Mouse (Mus musculus): Measurements from ENCODE around the gene Gm32717. TPM values are rescaled to one million over a fixed set of nuclear protein-coding genes. Genes with fewer than 3 reads are reported as not detected.
"Not testable (repeated sequence)": the region's sequence is repeated elsewhere in the genome, so short reads cannot be mapped to it uniquely, and the experiment has no call there.

Gene Gm32717
- 0.10 TPM in 1 of 2 replicates, not detected in the other for polyA plus RNA-seq (2016; fragmentation: Nextera tagmentation; extraction: Ambion mirVana)

DNA sequence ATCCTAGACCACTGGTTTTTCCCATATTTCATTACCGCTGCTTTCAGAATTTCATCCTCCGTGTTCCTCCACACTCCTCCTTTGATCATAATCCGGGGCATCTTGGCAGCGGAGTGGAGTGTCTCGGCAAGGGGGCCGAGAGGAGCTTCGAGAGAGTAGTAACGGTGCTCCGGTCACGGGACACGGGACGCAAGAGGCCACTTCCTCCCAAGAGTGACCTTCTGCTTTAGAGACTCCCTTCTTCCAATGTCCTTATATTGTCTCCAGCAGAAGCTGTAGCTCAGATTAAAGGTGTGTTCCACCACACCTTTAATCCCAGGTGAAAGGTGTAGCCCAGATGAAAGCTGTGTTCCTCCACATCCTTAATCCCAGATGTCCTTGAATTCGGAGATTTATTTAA lies at the start of gene Gm32717:
Gm32717 (minus strand) TSS at position 101 of the 400 bp plus-strand sequence.
- WGBS: no CpG with 5 or more reads among the region's 13 CpGs
- not testable (repeated sequence) for DNase-seq (ENCODE audit: low spot score); H3K4me3 ChIP-seq; H3K27ac ChIP-seq; H3K36me3 ChIP-seq; H3K27me3 ChIP-seq (ENCODE audit: low read depth, poor library complexity, severe bottlenecking); H3K9me3 ChIP-seq (replicated peaks); H3K4me1 ChIP-seq

DNA sequence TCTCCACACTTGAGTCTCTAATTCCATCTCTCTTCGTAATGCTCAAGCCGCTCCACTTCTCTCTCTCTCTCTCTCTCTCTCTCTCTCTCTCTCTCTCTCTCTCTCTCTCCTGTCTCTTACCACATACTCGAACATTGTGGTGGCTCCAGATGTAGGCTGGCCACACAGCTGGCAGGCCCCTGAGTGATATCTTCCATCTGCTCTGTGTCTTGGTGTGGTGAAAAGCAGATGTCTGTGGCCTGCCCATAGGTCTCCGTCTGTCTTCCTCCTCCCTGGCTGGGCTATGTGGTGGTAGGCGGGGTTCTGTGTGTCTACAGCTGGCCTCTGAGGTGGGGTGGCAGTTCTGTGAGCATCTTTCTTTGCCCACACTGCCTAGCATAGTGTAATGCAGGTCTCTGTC lies 42.4 kb upstream of the Gm32717 start:
- not testable (repeated sequence) for H3K27me3 ChIP-seq (ENCODE audit: low read depth, poor library complexity, severe bottlenecking); H3K36me3 ChIP-seq; H3K4me3 ChIP-seq; H3K27ac ChIP-seq; H3K9me3 ChIP-seq (replicated peaks); H3K4me1 ChIP-seq; DNase-seq (ENCODE audit: low spot score)
- WGBS: 76% methylated on average over 3 of the region's 5 CpGs

DNA sequence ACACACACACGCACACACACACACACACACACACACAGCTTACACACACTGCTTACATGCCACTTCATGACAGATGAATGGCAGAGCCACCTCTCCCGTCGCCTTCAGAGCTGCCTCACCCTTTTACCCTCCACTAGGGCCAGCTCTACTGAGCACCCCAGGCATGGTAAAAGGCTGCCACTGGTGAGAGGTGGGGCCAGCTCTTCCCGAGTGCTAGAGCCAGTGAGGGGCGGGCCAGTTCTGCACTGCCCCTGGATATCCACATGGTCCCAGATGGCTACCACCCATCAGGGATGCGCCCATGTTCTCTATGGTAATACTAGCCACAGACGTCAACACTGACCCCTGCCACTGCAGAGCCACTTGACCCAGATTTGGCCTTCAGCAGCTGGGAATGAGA lies 42.0 kb upstream of the Gm32717 start:
- WGBS: 85% methylated on average over 7 of the region's 7 CpGs
- not testable (repeated sequence) for H3K27me3 ChIP-seq (ENCODE audit: low read depth, poor library complexity, severe bottlenecking); H3K4me3 ChIP-seq; H3K9me3 ChIP-seq (replicated peaks); H3K27ac ChIP-seq; DNase-seq (ENCODE audit: low spot score); H3K36me3 ChIP-seq; H3K4me1 ChIP-seq

DNA sequence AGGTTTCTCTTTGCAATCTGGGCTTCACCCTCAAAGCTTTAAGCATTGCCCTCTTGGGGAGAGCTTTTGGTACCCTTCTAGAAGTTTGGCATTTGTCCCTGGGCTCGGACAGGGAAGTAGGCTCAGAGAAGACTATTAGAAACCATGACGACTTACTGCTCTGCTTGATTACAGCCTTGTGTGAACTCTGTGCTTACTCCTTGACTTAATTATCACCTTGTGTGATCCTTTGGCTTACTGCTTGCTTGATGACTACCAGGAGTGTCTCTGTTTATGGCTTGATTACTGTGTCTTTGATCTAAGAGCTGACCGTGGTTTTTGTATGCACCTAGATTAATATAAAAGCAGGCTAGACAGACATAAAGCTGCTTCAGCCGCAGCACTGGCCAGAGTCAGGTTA lies 37.5 kb upstream of the Gm32717 start:
- not testable (repeated sequence) for H3K9me3 ChIP-seq (replicated peaks); DNase-seq (ENCODE audit: low spot score); H3K27me3 ChIP-seq (ENCODE audit: low read depth, poor library complexity, severe bottlenecking); H3K4me3 ChIP-seq; H3K27ac ChIP-seq; H3K4me1 ChIP-seq; H3K36me3 ChIP-seq
- no CpG with 5 or more reads among the region's 4 CpGs for WGBS

DNA sequence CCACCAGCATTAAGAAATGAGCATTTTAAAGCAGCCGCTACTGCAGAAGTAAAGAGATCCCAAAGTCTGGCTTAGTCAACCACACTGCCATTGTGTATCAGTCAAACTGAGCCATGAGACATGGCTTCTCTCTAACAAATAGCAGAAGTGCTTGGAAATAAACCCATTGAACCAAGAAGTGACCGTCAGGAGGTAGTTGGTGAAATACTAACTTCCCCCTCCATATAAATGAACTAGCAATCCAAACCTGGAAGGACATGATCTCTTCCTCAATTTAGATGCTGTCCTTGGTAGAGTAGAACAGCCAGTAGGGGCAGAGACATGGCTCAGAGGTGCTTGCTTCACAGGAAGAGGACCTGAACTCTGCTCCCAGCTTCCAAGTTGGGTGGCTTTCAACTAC lies 30.8 kb upstream of the Gm32717 start:
- not testable (repeated sequence) for DNase-seq (ENCODE audit: low spot score); H3K27me3 ChIP-seq (ENCODE audit: low read depth, poor library complexity, severe bottlenecking); H3K27ac ChIP-seq; H3K36me3 ChIP-seq; H3K9me3 ChIP-seq (replicated peaks); H3K4me1 ChIP-seq; H3K4me3 ChIP-seq
- 100% methylated on average over 1 of the region's 2 CpGs for WGBS

DNA sequence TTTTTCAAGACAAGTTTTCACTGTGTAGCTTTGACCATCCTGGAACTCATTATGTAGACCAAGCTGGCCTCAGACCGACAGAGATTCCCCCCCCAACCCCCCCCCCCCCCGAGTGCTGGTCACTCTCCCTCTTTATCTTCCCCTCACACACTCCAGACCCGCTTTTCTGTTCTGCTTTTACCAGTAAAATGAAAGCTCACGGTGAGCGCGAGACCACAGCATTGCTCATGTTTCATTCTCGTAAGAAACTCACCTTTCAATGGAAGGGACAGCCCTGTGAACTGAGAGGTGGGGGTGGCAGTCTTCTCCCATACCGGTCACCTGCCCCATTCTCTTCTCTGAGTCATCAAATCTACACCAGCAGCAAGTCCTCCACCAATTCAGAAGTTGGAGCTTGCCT lies 28.2 kb upstream of the Gm32717 start:
- not testable (repeated sequence) for H3K36me3 ChIP-seq; DNase-seq (ENCODE audit: low spot score); H3K27ac ChIP-seq; H3K27me3 ChIP-seq (ENCODE audit: low read depth, poor library complexity, severe bottlenecking); H3K4me1 ChIP-seq; H3K4me3 ChIP-seq; H3K9me3 ChIP-seq (replicated peaks)
- 64% methylated on average over 2 of the region's 8 CpGs for WGBS

DNA sequence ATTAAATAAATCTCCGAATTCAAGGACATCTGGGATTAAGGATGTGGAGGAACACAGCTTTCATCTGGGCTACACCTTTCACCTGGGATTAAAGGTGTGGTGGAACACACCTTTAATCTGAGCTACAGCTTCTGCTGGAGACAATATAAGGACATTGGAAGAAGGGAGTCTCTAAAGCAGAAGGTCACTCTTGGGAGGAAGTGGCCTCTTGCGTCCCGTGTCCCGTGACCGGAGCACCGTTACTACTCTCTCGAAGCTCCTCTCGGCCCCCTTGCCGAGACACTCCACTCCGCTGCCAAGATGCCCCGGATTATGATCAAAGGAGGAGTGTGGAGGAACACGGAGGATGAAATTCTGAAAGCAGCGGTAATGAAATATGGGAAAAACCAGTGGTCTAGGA lies 17.8 kb upstream of the Gm32717 start, which contains the start of gene Gm32802:
Gm32802 (plus strand) TSS at position 301 of the 400 bp plus-strand sequence.
- H3K27me3 ChIP-seq (ENCODE audit: low read depth, poor library complexity, severe bottlenecking); H3K9me3 ChIP-seq (replicated peaks); H3K4me3 ChIP-seq; H3K4me1 ChIP-seq; H3K36me3 ChIP-seq; DNase-seq (ENCODE audit: low spot score); H3K27ac ChIP-seq: not testable (repeated sequence)
- no CpG with 5 or more reads among the region's 13 CpGs for WGBS

DNA sequence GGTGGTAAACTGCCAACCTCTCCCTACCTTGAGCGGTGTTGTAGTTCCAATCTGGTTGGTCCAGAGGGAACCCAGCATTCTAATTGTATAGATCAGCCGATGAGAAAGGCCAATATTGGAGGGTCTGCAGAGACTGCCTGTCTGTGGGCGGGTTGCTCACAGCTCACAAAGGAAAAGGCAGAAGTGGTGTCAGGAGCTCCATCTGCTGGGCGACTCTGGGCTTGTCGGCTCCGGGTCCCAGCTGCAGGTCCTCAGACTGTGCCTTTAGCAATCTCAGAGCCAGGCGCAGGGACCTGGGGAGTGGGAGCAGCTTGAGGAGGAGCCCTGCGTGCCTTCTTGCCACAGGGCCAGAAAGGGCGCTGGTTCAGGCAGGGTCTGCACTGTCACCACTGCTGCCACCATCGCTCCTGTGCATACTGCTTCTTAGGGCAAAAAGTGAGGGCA lies 10.3 kb upstream of the Gm32717 start:
- DNase-seq (ENCODE audit: low spot score): peak; percentile 80
- H3K4me3 ChIP-seq: no peak overlapping the region
- H3K27ac ChIP-seq: peak overlapping the region; percentile 15; the same call in 1 of the 2 replicates
- WGBS: 52% methylated on average over 10 of the region's 10 CpGs
- no peaks in the 10 kb centered on the region for H3K9me3 ChIP-seq (replicated peaks)
- H3K27me3 ChIP-seq (ENCODE audit: low read depth, poor library complexity, severe bottlenecking): no peaks in the 10 kb centered on the region
- peaks cover 4% of the 10 kb centered on the region; the same call in 1 of the 2 replicates for H3K4me1 ChIP-seq
- H3K36me3 ChIP-seq: no peaks in the 10 kb centered on the region

DNA sequence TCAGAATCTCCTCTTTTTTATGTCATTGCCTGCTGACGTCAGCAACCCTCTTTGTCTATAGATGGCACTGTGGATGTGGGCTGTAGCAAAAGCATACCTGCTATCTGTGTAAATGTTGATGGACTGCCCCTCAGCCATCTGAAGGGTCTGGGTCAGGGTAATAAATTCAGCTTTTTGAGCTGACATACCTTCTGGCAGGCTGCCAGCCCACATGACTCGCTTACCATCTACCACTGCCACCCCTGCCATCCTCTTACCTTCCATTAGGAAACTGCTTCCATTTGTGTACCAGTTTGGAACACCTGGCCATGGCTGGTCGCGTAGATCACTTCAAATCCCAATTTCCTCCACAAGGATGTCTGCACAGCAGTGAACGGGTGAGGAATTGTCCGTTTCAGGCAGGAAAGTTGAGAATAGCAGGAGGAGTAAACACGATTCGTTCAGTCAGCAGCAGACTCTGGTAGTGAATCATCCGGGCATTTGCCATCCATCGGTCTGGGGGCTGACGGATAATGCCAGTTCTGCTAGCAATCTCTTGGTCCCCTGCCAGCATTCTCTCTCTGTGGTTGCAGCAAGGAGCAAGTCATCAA lies 8.5 kb upstream of the Gm32717 start:
- H3K4me1 ChIP-seq; DNase-seq (ENCODE audit: low spot score); H3K27me3 ChIP-seq (ENCODE audit: low read depth, poor library complexity, severe bottlenecking); H3K27ac ChIP-seq; H3K36me3 ChIP-seq; H3K4me3 ChIP-seq; H3K9me3 ChIP-seq (replicated peaks): not testable (repeated sequence)
- WGBS: 87% methylated on average over 11 of the region's 11 CpGs

DNA sequence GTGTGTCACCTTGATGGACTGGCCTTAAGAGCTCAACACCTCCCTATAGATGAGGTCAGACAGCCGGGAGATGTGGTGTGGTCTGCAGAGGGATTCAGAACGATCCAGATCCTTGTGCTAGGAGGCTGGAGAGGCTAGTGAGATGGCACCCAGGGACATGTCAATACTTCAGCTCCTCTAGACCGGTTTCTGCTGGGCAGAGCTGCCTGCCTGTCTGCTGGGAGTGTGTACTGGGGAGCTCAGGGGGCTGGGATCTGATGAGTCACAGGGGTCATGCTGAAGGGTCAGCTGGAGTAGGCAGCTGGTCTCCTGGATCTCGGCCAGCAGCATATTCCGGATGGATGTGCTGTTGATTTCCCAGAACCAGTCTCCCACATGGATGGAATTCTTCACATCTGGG lies 8.0 kb downstream of the Gm32717 start:
- H3K27ac ChIP-seq; H3K36me3 ChIP-seq; H3K27me3 ChIP-seq (ENCODE audit: low read depth, poor library complexity, severe bottlenecking); DNase-seq (ENCODE audit: low spot score); H3K4me3 ChIP-seq; H3K4me1 ChIP-seq; H3K9me3 ChIP-seq (replicated peaks): not testable (repeated sequence)
- no CpG with 5 or more reads among the region's 5 CpGs for WGBS

DNA sequence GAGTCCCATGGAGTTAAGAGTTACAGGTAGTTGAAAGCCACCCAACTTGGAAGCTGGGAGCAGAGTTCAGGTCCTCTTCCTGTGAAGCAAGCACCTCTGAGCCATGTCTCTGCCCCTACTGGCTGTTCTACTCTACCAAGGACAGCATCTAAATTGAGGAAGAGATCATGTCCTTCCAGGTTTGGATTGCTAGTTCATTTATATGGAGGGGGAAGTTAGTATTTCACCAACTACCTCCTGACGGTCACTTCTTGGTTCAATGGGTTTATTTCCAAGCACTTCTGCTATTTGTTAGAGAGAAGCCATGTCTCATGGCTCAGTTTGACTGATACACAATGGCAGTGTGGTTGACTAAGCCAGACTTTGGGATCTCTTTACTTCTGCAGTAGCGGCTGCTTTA lies 13.0 kb downstream of the Gm32717 start:
- not testable (repeated sequence) for H3K27me3 ChIP-seq (ENCODE audit: low read depth, poor library complexity, severe bottlenecking); H3K9me3 ChIP-seq (replicated peaks); H3K27ac ChIP-seq; H3K4me1 ChIP-seq; DNase-seq (ENCODE audit: low spot score); H3K4me3 ChIP-seq; H3K36me3 ChIP-seq
- 100% methylated on average over 1 of the region's 2 CpGs for WGBS

DNA sequence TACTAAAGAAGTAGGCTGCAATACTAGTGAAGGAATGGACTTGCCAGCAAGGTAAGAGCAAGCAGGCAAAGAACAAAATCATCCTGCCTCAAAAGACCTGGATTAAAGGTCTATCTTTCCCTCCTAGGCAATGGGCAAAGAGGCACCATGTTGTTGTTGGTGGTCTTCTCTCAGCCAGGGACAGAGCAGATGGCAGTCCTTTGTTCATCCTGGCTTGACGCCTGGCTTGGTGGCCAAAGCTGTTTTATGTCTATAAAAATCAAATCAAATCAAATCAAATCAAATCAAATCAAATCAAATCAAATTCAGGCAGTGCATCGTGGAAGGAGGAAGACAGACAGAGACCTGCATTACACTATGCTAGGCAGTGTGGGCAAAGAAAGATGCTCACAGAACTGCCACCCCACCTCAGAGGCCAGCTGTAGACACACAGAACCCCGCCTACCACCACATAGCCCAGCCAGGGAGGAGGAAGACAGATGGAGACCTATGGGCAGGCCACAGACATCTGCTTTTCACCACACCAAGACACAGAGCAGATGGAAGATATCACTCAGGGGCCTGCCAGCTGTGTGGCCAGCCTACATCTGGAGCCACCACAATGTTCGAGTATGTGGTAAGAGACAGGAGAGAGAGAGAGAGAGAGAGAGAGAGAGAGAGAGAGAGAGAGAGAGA lies 24.7 kb downstream of the Gm32717 start:
- H3K36me3 ChIP-seq; H3K9me3 ChIP-seq (replicated peaks); H3K4me1 ChIP-seq; H3K4me3 ChIP-seq; H3K27me3 ChIP-seq (ENCODE audit: low read depth, poor library complexity, severe bottlenecking); DNase-seq (ENCODE audit: low spot score); H3K27ac ChIP-seq: not testable (repeated sequence)
- WGBS: 87% methylated on average over 2 of the region's 4 CpGs

DNA sequence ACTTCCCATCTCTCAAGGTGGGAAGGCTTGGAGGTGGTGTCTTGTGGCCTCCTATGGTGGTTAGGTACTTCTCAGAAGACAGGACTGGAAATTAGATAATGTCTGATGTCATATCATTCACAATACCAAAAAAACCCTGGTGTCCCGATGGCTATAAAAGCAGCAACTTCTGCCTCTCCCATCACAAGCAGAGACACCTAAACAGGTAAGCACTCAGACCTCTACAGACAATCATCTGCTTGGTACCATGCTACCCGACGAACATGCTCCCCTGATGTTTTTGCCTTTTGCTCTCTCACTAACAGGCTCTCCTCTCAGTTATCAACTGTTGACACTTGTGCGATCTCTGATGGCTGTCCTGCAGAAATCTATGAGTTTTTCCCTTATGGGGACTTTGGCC lies 35.9 kb downstream of the Gm32717 start, which contains the start of gene Il22:
Il22 (plus strand) TSS at position 301 of the 400 bp plus-strand sequence.
- H3K27me3 ChIP-seq (ENCODE audit: low read depth, poor library complexity, severe bottlenecking): no peaks in the 10 kb centered on the region
- no peaks in the 10 kb centered on the region for H3K36me3 ChIP-seq
- no peaks in the 10 kb centered on the region for H3K9me3 ChIP-seq (replicated peaks)
- H3K4me3 ChIP-seq: no peak within 1 kb of the TSS
- 92% methylated on average over 4 of the region's 4 CpGs for WGBS
- H3K27ac ChIP-seq: no peak within 1 kb of the TSS
- no peak for DNase-seq (ENCODE audit: low spot score)
- H3K4me1 ChIP-seq: no peaks in the 10 kb centered on the region

DNA sequence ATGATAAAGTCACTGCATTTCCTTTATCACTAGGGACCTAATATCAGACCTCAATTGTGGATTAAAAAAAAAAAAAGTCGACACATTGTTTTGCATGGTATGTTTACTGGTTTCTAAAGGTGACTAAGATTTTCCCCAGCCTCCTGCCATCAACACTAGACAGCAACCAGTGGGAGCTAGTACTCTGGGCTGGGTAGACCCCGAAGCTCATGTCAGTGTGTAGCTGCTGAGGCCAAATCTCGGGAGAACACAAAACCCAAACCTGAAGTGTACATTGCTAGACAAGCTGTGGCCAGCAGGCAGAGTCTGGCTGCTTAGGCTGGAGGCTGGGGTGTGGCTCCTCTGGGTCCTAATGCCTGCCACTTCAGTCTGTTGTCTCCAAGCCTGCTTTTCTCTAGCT lies 45.4 kb downstream of the Gm32717 start:
- 47% methylated on average over 3 of the region's 3 CpGs for WGBS
- not testable (repeated sequence) for H3K4me3 ChIP-seq; H3K36me3 ChIP-seq; H3K4me1 ChIP-seq; DNase-seq (ENCODE audit: low spot score); H3K27ac ChIP-seq; H3K27me3 ChIP-seq (ENCODE audit: low read depth, poor library complexity, severe bottlenecking); H3K9me3 ChIP-seq (replicated peaks)
